Mouse (Mus musculus) olfactory bulb, adult 2 months (tissue): ENCODE data around the gene Rundc1. TPM values are rescaled to one million over a fixed set of nuclear protein-coding genes. Genes with fewer than 3 reads are reported as not detected.

ENCODE experiments used
- H3K27ac ChIP-seq: fragments of 200-500 bp; 2 replicates; pipeline ENCODE4 v1.5.1; 2012; ENCODE audit warnings: low read depth, low read length; ENCODE audit not compliant: insufficient read depth
- H3K4me1 ChIP-seq: fragments of 200-500 bp; 2 replicates; pipeline ENCODE4 v1.6.1; 2012; ENCODE audit warnings: low read length; ENCODE audit not compliant: control insufficient read depth, insufficient read depth
- H3K4me3 ChIP-seq: fragments of 200-500 bp; 2 replicates; pipeline ENCODE4 v1.5.1; 2012; ENCODE audit warnings: mild to moderate bottlenecking, low read depth, low read length, moderate library complexity; ENCODE audit not compliant: insufficient read depth
- CTCF ChIP-seq: fragments of 200-500 bp; IDR thresholded peaks from 2 replicates; pipeline ENCODE4 v1.5.1; 2012; ENCODE audit warnings: low read depth, mild to moderate bottlenecking, low read length, moderate library complexity; ENCODE audit not compliant: insufficient read depth
- POLR2A ChIP-seq: fragments of 200-500 bp; IDR thresholded peaks from 2 replicates; pipeline ENCODE4 v1.6.1; 2012; ENCODE audit warnings: mild to moderate bottlenecking, low read depth, low read length, moderate library complexity; ENCODE audit not compliant: insufficient read depth
- WGBS: fragments of 180-500 bp; shearing (Covaris S2); methylation state at CpG from one replicate; pipeline ENCODE4 v1.1.7; 2018; 5-methylcytosine and 5-hydroxymethylcytosine counted together
- polyA plus RNA-seq: library from polyadenylated mRNA; stranded (reverse); fragments of >200 nt; gene quantifications from 2 replicates; pipeline ENCODE4 v1.2.4, GENCODE M21; 2012; ENCODE audit warnings: low replicate concordance; ENCODE audit not compliant: missing spikeins, insufficient read depth, insufficient read length

The Rundc1 gene
- polyA plus RNA-seq, 1 experiment = not detected

DNA sequence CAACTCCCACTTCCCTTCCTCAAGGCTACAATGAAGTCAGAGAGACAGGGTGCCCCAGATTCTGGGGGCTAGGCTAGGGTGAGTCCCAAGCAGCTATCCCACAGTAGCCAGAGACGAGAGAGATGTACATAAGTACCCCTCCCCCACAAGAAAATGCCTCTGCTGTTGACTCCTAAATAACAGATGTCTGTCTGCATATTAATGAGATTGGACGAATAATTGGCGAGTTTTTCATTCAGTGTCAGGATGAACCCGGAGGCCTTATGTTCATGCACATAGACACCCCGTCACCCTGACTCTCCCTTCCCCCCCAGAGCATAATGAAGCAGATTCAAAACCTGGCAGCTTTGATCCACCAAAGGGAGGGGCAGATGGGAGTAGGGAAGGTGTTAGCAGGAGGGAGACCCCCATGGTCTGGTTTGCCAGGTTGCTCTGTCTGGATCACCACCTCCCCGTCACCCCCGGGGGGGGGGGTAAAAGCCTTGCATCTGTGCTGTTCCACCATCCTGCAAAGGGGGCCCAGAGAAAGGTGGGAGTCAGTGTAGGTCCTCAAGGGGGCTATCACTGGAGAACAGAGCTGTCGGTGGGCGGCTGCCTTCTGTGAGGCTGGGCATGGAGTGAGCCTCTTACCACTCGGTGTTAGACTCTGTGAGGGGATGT, 52.8 kb downstream of the Rundc1 start:
- TF ChIP-seq POLR2A = no peak
- TF ChIP-seq CTCF = no peak
- Histone ChIP-seq H3K4me1 (peaks cover 8% of the 10 kb centered on the region), H3K4me3 (no peak overlapping the region), H3K27ac (no peak overlapping the region)
- 36% methylated on average over 10 of the region's 10 CpGs for WGBS

DNA sequence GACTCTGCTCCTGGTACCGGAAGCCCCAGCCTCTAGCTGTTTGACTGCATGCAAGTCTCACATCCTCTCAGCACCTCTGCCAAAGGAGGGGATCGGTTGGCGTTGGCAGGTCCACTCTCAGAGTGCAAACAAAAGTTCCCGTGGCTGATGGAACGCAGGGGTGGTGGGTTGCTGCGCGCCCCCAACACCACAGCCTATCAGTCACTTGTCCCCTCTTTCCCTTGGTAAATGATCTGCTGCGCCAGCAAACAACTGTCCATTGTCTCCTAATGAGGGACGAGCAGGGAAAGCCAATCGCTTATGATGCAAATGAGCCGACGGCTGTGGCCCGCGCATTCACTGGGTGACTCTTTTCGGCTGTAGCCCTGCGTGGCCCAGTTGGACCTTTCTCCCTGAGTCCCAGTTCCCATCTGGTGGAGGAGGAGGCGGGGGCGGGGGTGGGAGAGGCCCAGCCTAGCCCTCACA, 54.3 kb downstream of the Rundc1 start:
- 36% methylated on average over 18 of the region's 18 CpGs for WGBS
- Histone ChIP-seq H3K4me1 (peaks cover 8% of the 10 kb centered on the region), H3K27ac (no peak overlapping the region), H3K4me3 (no peak overlapping the region)
- no peak for TF ChIP-seq POLR2A
- TF ChIP-seq CTCF = no peak

DNA sequence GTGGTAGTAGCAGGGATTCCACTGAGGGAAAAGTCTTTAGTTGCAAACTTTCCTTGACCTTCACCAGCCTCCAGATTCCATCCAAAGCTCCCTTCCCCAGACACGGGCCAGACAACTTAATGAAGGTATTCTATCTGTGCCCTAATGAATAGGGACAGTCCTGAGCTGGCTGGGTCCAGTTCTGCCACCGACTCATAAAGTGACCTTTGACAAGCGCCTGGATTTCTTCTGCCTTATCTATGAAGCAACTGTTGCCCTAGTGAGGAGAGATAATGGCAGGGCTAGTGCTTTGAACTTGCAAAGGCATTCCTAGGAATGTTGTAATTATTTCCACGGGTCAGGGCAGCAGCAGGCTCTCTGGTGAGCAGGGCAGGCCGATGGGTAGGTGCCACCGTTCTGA, 56.0 kb downstream of the Rundc1 start:
- WGBS = 79% methylated on average over 6 of the region's 6 CpGs
- TF ChIP-seq POLR2A = no peak
- no peak for TF ChIP-seq CTCF
- Histone ChIP-seq H3K4me3 (no peak overlapping the region), H3K4me1 (peaks cover 8% of the 10 kb centered on the region), H3K27ac (no peak overlapping the region)

DNA sequence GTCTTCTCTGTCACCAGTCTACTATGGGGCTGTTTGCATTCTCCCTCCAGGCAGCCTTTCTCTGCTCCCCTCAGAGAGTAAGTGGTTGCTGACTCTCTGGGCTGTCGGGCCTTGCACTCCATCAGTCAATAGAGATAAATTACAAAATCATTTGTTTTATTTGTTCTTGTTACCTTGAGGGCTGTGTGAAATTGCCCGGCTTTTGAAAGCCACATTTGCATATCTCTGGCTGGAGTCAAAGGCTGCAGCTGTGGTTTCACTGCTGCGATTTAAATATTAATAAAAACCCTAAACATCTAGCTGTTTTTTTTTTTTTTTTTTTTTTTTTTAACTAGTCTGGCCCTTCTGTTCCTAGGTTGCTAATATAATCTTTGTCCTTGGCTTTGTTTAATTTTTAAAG, 58.9 kb downstream of the Rundc1 start:
- Histone ChIP-seq H3K4me3 (no peak overlapping the region), H3K27ac (no peak overlapping the region), H3K4me1 (peaks cover 5% of the 10 kb centered on the region; the same call in 1 of the 2 replicates)
- TF ChIP-seq POLR2A (no peak), CTCF (no peak)
- 56% methylated on average over 3 of the region's 3 CpGs for whole genome bisulfite sequencing

DNA sequence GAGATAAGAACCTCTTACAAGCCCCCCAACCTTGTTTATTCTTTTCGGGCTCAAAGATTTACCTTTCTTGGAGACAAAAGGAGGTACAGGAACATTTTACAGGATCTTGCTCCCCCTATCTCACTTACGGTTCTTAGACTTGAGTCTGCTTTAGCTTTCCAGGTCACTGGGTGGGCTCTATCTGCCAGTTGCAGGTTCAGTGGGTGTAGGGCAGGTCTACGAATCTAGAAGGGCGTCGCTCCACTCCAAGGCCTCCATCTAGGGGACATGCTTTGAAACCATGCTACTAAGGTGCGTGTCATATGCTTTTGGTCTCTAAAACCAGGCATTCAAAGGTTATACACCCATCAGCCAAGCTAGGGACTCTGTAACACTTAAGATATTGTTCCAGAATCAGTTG, 59.4 kb downstream of the Rundc1 start:
- no peak for TF ChIP-seq POLR2A
- TF ChIP-seq CTCF = no peak
- H3K4me3 ChIP-seq = no peak overlapping the region
- no peak overlapping the region for H3K27ac ChIP-seq
- 0 out of 2 replicates have a peak, but pooled peaks cover 1% of the 10 kb centered on the region for H3K4me1 ChIP-seq
- WGBS = 93% methylated on average over 6 of the region's 6 CpGs

DNA sequence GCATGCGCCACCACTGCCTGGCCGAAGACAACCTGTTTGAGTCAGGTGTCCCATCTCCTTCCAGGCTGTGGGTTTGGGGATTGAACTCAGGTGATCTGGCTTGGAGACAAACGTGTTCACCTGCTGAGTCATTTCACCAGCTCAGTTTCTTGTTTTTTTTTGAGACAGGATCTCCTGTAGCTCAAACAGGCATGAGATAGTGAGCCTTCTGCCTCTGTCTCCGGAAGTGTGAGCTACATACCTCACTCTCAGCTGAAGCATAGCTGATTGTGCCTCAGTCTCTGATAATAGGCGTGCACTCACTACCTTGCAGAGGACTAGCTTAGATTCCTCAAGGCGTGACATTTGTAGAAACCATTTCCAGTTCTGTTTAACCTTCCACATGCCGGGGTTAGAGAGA, 59.9 kb downstream of the Rundc1 start:
- 93% methylated on average over 7 of the region's 7 CpGs for WGBS

More for the DNA sequence above, 59.9 kb downstream of the Rundc1 start:
- no peak for TF ChIP-seq CTCF
- TF ChIP-seq POLR2A = no peak
- H3K4me1 ChIP-seq = no peaks in the 10 kb centered on the region
- H3K27ac ChIP-seq = no peak overlapping the region
- no peak overlapping the region for H3K4me3 ChIP-seq

Other genes starting within 250 kb of the Rundc1 start
- not detected in 2 replicates for gene Ccr10, start 249.6 kb upstream of the Rundc1 start, polyA plus RNA-seq
- gene Ezh1, start 198.6 kb upstream of the Rundc1 start, polyA plus RNA-seq = not detected in 2 replicates
- not detected in 2 replicates for gene Ramp2, start 179.1 kb upstream of the Rundc1 start, polyA plus RNA-seq
- not detected in 2 replicates for gene Vps25, start 171.4 kb upstream of the Rundc1 start, polyA plus RNA-seq
- gene Wnk4, start 164.5 kb upstream of the Rundc1 start, polyA plus RNA-seq = not detected in 2 replicates
- gene Cntd1, start 146.1 kb upstream of the Rundc1 start, polyA plus RNA-seq = not detected in 2 replicates
- gene Coa3, start 146.0 kb upstream of the Rundc1 start, polyA plus RNA-seq = not detected in 2 replicates
- not detected in 2 replicates for gene Becn1, start 122.8 kb upstream of the Rundc1 start, polyA plus RNA-seq
- gene Psme3, start 108.9 kb upstream of the Rundc1 start, polyA plus RNA-seq = 706 TPM in 1 of 2 replicates, not detected in the other
- not detected in 2 replicates for gene Aoc2, start 100.0 kb upstream of the Rundc1 start, polyA plus RNA-seq
- not detected in 2 replicates for gene Aoc3, start 94.5 kb upstream of the Rundc1 start, polyA plus RNA-seq
- not detected in 2 replicates for gene G6pc, start 57.5 kb upstream of the Rundc1 start, polyA plus RNA-seq
- gene Aarsd1, start 7.5 kb upstream of the Rundc1 start, polyA plus RNA-seq = not detected in 2 replicates
- gene Gm27029, start 289 bp upstream of the Rundc1 start, polyA plus RNA-seq = not detected in 2 replicates
- not detected in 2 replicates for gene Ptges3l, start 248 bp downstream of the Rundc1 start, polyA plus RNA-seq
- gene Rpl27, start 17.2 kb downstream of the Rundc1 start, polyA plus RNA-seq = not detected in 2 replicates
- not detected in 2 replicates for gene Ifi35, start 23.3 kb downstream of the Rundc1 start, polyA plus RNA-seq
- 335 TPM in 1 of 2 replicates, not detected in the other for gene Rnd2, start 39.9 kb downstream of the Rundc1 start, polyA plus RNA-seq
- gene Vat1, start 41.1 kb downstream of the Rundc1 start, polyA plus RNA-seq = not detected in 2 replicates
- not detected in 2 replicates for gene Brca1, start 126.9 kb downstream of the Rundc1 start, polyA plus RNA-seq
- gene Nbr1, start 127.1 kb downstream of the Rundc1 start, polyA plus RNA-seq = not detected in 2 replicates
- not detected in 2 replicates for gene Tmem106a, start 157.2 kb downstream of the Rundc1 start, polyA plus RNA-seq
- not detected in 2 replicates for gene Gm11634, start 174.2 kb downstream of the Rundc1 start, polyA plus RNA-seq
- not detected in 2 replicates for gene Rdm1, start 202.1 kb downstream of the Rundc1 start, polyA plus RNA-seq
- not detected in 2 replicates for gene Arl4d, start 240.5 kb downstream of the Rundc1 start, polyA plus RNA-seq